In the genomic region with DNA sequence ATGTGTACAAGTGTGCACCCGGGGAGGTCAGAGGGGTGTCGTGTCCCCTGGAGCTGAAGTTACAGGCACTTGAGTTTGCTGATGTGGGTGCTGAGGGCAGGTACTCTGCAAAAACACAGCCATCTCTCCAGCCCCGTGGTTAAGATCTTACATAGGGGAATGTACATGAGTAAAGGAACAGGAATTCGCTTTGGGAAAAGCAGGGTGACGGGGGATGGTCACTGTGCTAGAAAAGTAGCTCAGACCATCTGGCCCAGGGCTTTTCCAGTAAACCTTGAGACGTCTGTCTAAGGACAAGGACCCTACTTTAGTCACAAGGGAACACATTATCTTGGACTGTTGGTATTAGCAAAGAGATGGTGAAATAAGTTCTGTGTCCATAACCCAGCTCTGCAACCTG, we compare ENCODE assay signal across 20 mouse cellular contexts. TPM values are rescaled to one million over a fixed set of nuclear protein-coding genes. Genes with fewer than 3 reads are reported as not detected.
"Had no signal": no experiment of that assay in that cellular context is flagged by ENCODE, and none has a peak within 500 bp of the region (broad histone marks: within the 10 kb centered on the region; RNA-seq: fewer than 3 reads in every experiment).

No protein-coding gene starts in this region.

- DNase-seq: kidney, postnatal 10 days; kidney, postnatal 4 days; liver; liver, embryonic 13.5 days; liver, postnatal 0 days; right cerebral cortex, adult 18-20 months; right cerebral cortex, postnatal 25 days; thymus, postnatal 4 days had no signal

- H3K4me3 ChIP-seq: layer of hippocampus, adult 2 months; limb, embryonic 12.5 days; liver, embryonic 13.5 days; lung, embryonic 15.5 days; megakaryocyte, embryonic 14.5 days; midbrain, embryonic 12.5 days; neural tube, embryonic 15.5 days had no signal

- H3K27ac ChIP-seq: layer of hippocampus, adult 2 months; limb, embryonic 12.5 days; liver, embryonic 13.5 days; lung, embryonic 15.5 days; macrophage; midbrain, embryonic 12.5 days; neural tube, embryonic 15.5 days; stomach, postnatal 0 days had no signal

RNA-seq across cellular contexts. Expression of gene 1700029P11Rik, which starts 31.6 kb away (rescaled TPM):
- total RNA-seq: layer of hippocampus, adult 2 months; layer of hippocampus, postnatal 10 days; left cerebral cortex, postnatal 36 days; midbrain, postnatal 0 days had no signal
- polyA plus RNA-seq: limb, embryonic 12.5 days; liver, embryonic 13.5 days; liver, postnatal 0 days; lung, embryonic 15.5 days; macrophage; midbrain, embryonic 12.5 days; midbrain, postnatal 0 days; neural tube, embryonic 11.5 days; neural tube, embryonic 15.5 days; stomach, postnatal 0 days had no signal

RNA-seq across cellular contexts. Expression of gene 4930407I10Rik, which starts 47.0 kb away (rescaled TPM):
- total RNA-seq: layer of hippocampus, adult 2 months; layer of hippocampus, postnatal 10 days; left cerebral cortex, postnatal 36 days; midbrain, postnatal 0 days had no signal
- polyA plus RNA-seq: limb, embryonic 12.5 days; liver, embryonic 13.5 days; liver, postnatal 0 days; lung, embryonic 15.5 days; macrophage; midbrain, embryonic 12.5 days; midbrain, postnatal 0 days; neural tube, embryonic 11.5 days; neural tube, embryonic 15.5 days; stomach, postnatal 0 days had no signal
